Mouse (Mus musculus) stomach, embryonic 16.5 days (tissue): ENCODE measurements around the gene Epha5. TPM values are rescaled to one million over a fixed set of nuclear protein-coding genes. Genes with fewer than 3 reads are reported as not detected.

ENCODE experiments used
- ATAC-seq: fragments of 200-750 bp; cut with Nextera tagmentation; 2 replicates; pipeline ENCODE4 v1.8.0; 2017; ENCODE audit warnings: moderate number of reproducible peaks, moderate TSS enrichment; ENCODE audit not compliant: insufficient read depth, low FRiP score
- H3K27ac ChIP-seq: fragments of 300-500 bp; sonication (generic); 2 replicates; pipeline ENCODE4 v1.5.1; 2014; ENCODE audit warnings: low read length
- H3K27me3 ChIP-seq: fragments of 300-500 bp; sonication (generic); 2 replicates; pipeline ENCODE4 v1.6.1; 2014; ENCODE audit warnings: low read length, control low read depth, mixed read lengths; ENCODE audit not compliant: control insufficient read depth, insufficient read depth
- H3K36me3 ChIP-seq: fragments of 300-500 bp; sonication (generic); 2 replicates; pipeline ENCODE4 v1.6.1; 2014; ENCODE audit warnings: low read length; ENCODE audit not compliant: control insufficient read depth, insufficient read depth
- H3K4me1 ChIP-seq: fragments of 300-500 bp; sonication (generic); 2 replicates; pipeline ENCODE4 v1.6.1; 2014; ENCODE audit warnings: low read length, control low read depth, mixed read lengths; ENCODE audit not compliant: control insufficient read depth, insufficient read depth
- H3K4me2 ChIP-seq: fragments of 300-500 bp; sonication (generic); 2 replicates; pipeline ENCODE4 v1.6.1; 2014; ENCODE audit warnings: low read depth, low read length, mixed read lengths
- H3K4me3 ChIP-seq: fragments of 300-500 bp; sonication (generic); replicated peaks from 2 replicates; pipeline ENCODE4 v1.5.1; 2014; ENCODE audit warnings: mild to moderate bottlenecking, low read length
- H3K9ac ChIP-seq: fragments of 300-500 bp; sonication (generic); 2 replicates; pipeline ENCODE4 v1.6.1; 2014; ENCODE audit warnings: low read length
- H3K9me3 ChIP-seq: fragments of 300-500 bp; sonication (generic); replicated peaks from 2 replicates; pipeline ENCODE4 v1.6.1; 2016; ENCODE audit warnings: low read length, control low read depth; ENCODE audit not compliant: control insufficient read depth
- WGBS: fragments of 180-500 bp; shearing (Covaris S2); extraction: QIAGEN DNeasy Blood & Tissue Kit; methylation state at CpG from one replicate; pipeline ENCODE4 v1.1.7; 2014; 5-methylcytosine and 5-hydroxymethylcytosine counted together
- polyA plus RNA-seq: library from polyadenylated mRNA; unstranded; fragments of >200 nt; fragmentation: Nextera tagmentation; extraction: Ambion mirVana; gene quantifications from 2 replicates; pipeline ENCODE4 v1.2.1, GENCODE M21; 2015

The Epha5 gene
- polyA plus RNA-seq, 1 experiment from 2014 or later: 3.3 TPM

GRCm38 (mm10) chr5:84320138-84320537, 97.0 kb downstream of the Epha5 start:
- Histone ChIP-seq H3K4me2 (no peak overlapping the region), H3K27ac (no peak overlapping the region), H3K9me3 (no peaks in the 10 kb centered on the region), H3K36me3 (no peaks in the 10 kb centered on the region), H3K4me3 (no peak overlapping the region), H3K27me3 (no peaks in the 10 kb centered on the region), H3K9ac (no peak overlapping the region), H3K4me1 (no peaks in the 10 kb centered on the region)
- 27% methylated on average over 4 of the region's 4 CpGs for WGBS
- ATAC-seq: no peak

DNA sequence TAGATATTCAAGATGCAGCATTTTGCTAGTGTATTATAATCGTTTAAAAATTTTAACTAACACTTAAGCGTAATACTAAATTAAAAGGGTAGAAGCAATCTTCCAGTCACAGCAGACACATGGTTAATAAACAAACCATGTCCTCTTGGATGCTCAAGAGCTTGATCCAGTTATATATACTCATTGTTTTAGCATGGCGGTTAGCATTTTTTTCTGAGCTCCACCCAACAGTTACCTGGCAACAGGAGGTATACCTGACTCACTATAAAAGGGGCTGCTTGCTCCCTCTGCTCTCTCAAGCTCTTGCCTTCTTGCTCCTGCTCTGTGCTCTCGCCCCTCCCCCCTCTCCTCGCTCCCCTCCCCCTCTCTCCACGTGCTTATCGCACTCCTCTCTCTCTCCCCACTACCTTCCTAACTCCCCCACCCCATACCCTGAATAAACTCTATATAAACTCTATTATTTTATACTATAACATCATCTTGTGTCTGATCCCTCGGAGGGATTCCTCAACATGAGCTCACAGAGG, 98.3 kb downstream of the Epha5 start:
- 43% methylated on average over 8 of the region's 8 CpGs for WGBS
- Histone ChIP-seq H3K4me2 (no peak overlapping the region), H3K9ac (no peak overlapping the region), H3K27ac (no peak overlapping the region), H3K4me1 (no peaks in the 10 kb centered on the region), H3K27me3 (no peaks in the 10 kb centered on the region), H3K36me3 (no peaks in the 10 kb centered on the region), H3K9me3 (no peaks in the 10 kb centered on the region), H3K4me3 (no peak overlapping the region)
- ATAC-seq: no peak

GRCm38 (mm10) chr5:84317839-84318238, 99.3 kb downstream of the Epha5 start:
- no peaks in the 10 kb centered on the region for H3K9me3 ChIP-seq
- 78% methylated on average over 4 of the region's 4 CpGs for WGBS
- no peak overlapping the region for H3K9ac ChIP-seq
- no peak overlapping the region for H3K4me2 ChIP-seq
- H3K27ac ChIP-seq: no peak overlapping the region
- H3K36me3 ChIP-seq: no peaks in the 10 kb centered on the region
- H3K4me1 ChIP-seq: no peaks in the 10 kb centered on the region
- ATAC-seq: no peak
- no peak overlapping the region for H3K4me3 ChIP-seq
- H3K27me3 ChIP-seq: no peaks in the 10 kb centered on the region

GRCm38 (mm10) chr5:84313619-84314018, 103.6 kb downstream of the Epha5 start:
- 74% methylated on average over 4 of the region's 4 CpGs for WGBS
- no peak overlapping the region for H3K4me2 ChIP-seq
- H3K4me3 ChIP-seq: no peak overlapping the region
- H3K9me3 ChIP-seq: no peaks in the 10 kb centered on the region
- H3K27me3 ChIP-seq: no peaks in the 10 kb centered on the region
- H3K36me3 ChIP-seq: no peaks in the 10 kb centered on the region
- no peaks in the 10 kb centered on the region for H3K4me1 ChIP-seq
- no peak overlapping the region for H3K27ac ChIP-seq
- no peak for ATAC-seq
- H3K9ac ChIP-seq: no peak overlapping the region

- H3K4me2 ChIP-seq: no peak overlapping the region
- no peaks in the 10 kb centered on the region for H3K9me3 ChIP-seq
- WGBS: 45% methylated on average over 8 of the region's 8 CpGs
- no peak overlapping the region for H3K27ac ChIP-seq
- no peaks in the 10 kb centered on the region for H3K4me1 ChIP-seq
- no peaks in the 10 kb centered on the region for H3K36me3 ChIP-seq
- no peak for ATAC-seq
- no peaks in the 10 kb centered on the region for H3K27me3 ChIP-seq
- H3K4me3 ChIP-seq: no peak overlapping the region
- H3K9ac ChIP-seq: no peak overlapping the region
These were observed 118.1 kb downstream of the Epha5 start for GRCm38 (mm10) chr5:84298878-84299736.

- Histone ChIP-seq H3K9me3 (no peaks in the 10 kb centered on the region), H3K27ac (no peak overlapping the region), H3K4me1 (no peaks in the 10 kb centered on the region), H3K36me3 (no peaks in the 10 kb centered on the region), H3K27me3 (no peaks in the 10 kb centered on the region), H3K4me3 (no peak overlapping the region), H3K4me2 (no peak overlapping the region), H3K9ac (no peak overlapping the region)
- 51% methylated on average over 3 of the region's 3 CpGs for WGBS
- ATAC-seq: no peak
These were observed 127.7 kb downstream of the Epha5 start for GRCm38 (mm10) chr5:84289429-84289977.

DNA sequence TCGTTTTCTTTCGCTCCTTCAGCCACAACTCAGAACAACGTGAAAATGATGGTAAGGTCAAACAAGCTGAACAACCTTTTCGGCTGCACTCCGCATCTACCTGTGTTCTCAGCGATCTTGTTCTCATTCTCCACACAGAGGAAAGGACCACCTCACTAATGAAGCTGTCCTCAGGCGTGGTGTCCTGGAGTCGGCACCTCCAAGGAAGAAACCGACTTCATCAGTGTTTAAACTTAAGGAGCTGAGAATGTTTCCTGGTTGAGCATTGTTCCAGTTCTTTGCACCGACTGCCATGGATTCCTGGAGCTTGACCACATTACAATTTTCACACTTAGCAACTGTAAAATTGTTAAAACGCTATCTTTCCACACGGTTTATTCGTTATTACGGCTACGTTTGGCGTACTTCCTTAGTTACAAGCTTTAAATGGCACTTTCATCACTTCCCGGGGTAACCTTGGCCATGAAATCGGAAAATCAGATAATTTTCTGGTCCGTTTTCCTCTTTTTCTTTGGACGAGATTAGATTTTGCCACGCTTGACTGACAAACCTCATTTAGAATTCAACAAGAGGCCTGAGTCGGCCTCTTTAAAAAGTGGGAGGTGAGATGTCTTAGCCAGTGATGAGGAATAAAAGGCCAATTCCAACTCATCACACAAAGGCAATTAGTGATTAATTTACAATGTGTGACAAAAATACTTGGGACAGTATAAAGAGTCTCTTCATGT, 135.7 kb downstream of the Epha5 start:
- no peaks in the 10 kb centered on the region for H3K27me3 ChIP-seq
- no peaks in the 10 kb centered on the region for H3K36me3 ChIP-seq
- no peaks in the 10 kb centered on the region for H3K9me3 ChIP-seq
- H3K27ac ChIP-seq: no peak overlapping the region
- no peak overlapping the region for H3K9ac ChIP-seq
- H3K4me1 ChIP-seq: no peaks in the 10 kb centered on the region
- 85% methylated on average over 22 of the region's 22 CpGs for WGBS
- ATAC-seq: no peak
- no peak overlapping the region for H3K4me3 ChIP-seq
- H3K4me2 ChIP-seq: no peak overlapping the region

GRCm38 (mm10) chr5:84276996-84277395, 140.2 kb downstream of the Epha5 start:
- Histone ChIP-seq H3K4me2 (no peak overlapping the region), H3K9ac (no peak overlapping the region), H3K27ac (no peak overlapping the region), H3K27me3 (no peaks in the 10 kb centered on the region), H3K4me1 (no peaks in the 10 kb centered on the region), H3K4me3 (no peak overlapping the region), H3K9me3 (no peaks in the 10 kb centered on the region), H3K36me3 (no peaks in the 10 kb centered on the region)
- 88% methylated on average over 1 of the region's 1 CpGs for WGBS
- no peak for ATAC-seq

DNA sequence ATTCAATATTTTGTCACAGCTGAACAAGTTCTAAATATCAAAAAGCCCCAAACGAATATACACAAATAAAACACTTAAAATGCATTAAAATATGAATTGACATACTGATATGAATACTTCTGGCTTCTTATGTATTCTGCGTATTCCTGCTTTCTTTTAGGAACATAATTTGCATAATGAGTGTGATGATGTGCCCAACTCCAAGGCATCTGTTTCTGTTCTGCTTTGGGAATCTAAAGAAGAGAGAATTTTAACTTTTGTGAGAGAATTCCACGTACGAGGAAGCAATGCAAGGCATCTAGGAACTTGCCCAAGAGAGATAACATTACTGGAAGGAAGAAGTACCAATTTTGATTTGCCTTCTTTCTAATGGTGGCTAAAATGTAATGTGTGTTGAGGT, 151.8 kb downstream of the Epha5 start:
- H3K36me3 ChIP-seq: no peaks in the 10 kb centered on the region
- no peaks in the 10 kb centered on the region for H3K4me1 ChIP-seq
- H3K4me2 ChIP-seq: no peak overlapping the region
- no peak overlapping the region for H3K9ac ChIP-seq
- no peaks in the 10 kb centered on the region for H3K27me3 ChIP-seq
- no peak for ATAC-seq
- no peak overlapping the region for H3K4me3 ChIP-seq
- no peak overlapping the region for H3K27ac ChIP-seq
- H3K9me3 ChIP-seq: no peaks in the 10 kb centered on the region
- 81% methylated on average over 4 of the region's 4 CpGs for WGBS
